Comparison of ENCODE assay signal across 8 mouse cellular contexts in genomic region chr11:94213735-94214594, GRCm38 (mm10). TPM values are rescaled to one million over a fixed set of nuclear protein-coding genes. Genes with fewer than 3 reads are reported as not detected.
DNase-seq lines count a peak whose midpoint lies in the region; ATAC-seq lines count a peak whose summit lies in the region.

No protein-coding gene starts in this region.

- H3K36me3 ChIP-seq in intestine, embryonic 16.5 days (ENCODE audit: control insufficient read depth, insufficient read depth, low read length), result peaks cover 7% of the 10 kb centered on the region; the same call in 1 of the 2 replicates
- peaks cover 12% of the 10 kb centered on the region; the same call in 1 of the 2 replicates for H3K36me3 ChIP-seq in neural tube, embryonic 14.5 days (ENCODE audit: control insufficient read depth, insufficient read depth, low read length)

- H3K9me3 ChIP-seq in intestine, embryonic 16.5 days (ENCODE audit: control insufficient read depth, low read length), result no peaks in the 10 kb centered on the region
- no peaks in the 10 kb centered on the region for H3K9me3 ChIP-seq in neural tube, embryonic 14.5 days (ENCODE audit: control insufficient read depth, low read length)

- no peaks in the 10 kb centered on the region for H3K27me3 ChIP-seq in intestine, embryonic 16.5 days (replicated peaks; ENCODE audit: control insufficient read depth, insufficient read depth, low read length)
- H3K27me3 ChIP-seq in neural tube, embryonic 14.5 days (ENCODE audit: control insufficient read depth, insufficient read depth, low read length), result no peaks in the 10 kb centered on the region

- H3K4me2 ChIP-seq in intestine, embryonic 16.5 days (ENCODE audit: low read depth, low read length), result peak overlapping the region; percentile 26
- peak overlapping the region; percentile 60 for H3K4me2 ChIP-seq in neural tube, embryonic 14.5 days (ENCODE audit: low read depth, low read length)

- peak; percentile 51 for DNase-seq in cerebellum, adult 11 months
- DNase-seq in cerebellum, adult 8-10 months, result no peak
- peak; percentile 50 to 54 for DNase-seq in right cerebral cortex, postnatal 10 days (ENCODE audit: low spot score in 2 of 2)
- DNase-seq in right cerebral cortex, adult 2 months (ENCODE audit: low spot score in 2 of 2), result no peak
- DNase-seq in right cerebral cortex, postnatal 4 days, result no peak

- WGBS in intestine, embryonic 16.5 days, result 88% methylated on average over 29 of the region's 29 CpGs
- WGBS in neural tube, embryonic 14.5 days, result 66% methylated on average over 29 of the region's 29 CpGs

- H3K9ac ChIP-seq in intestine, embryonic 16.5 days (ENCODE audit: low read depth, low read length), result peak overlapping the region; percentile 39
- peak overlapping the region; percentile 47 for H3K9ac ChIP-seq in neural tube, embryonic 14.5 days (replicated peaks; ENCODE audit: low read depth, low read length)

- H3K27ac ChIP-seq in intestine, embryonic 16.5 days (ENCODE audit: low read length), result peak overlapping the region; percentile 6; the same call in 1 of the 2 replicates
- H3K27ac ChIP-seq in neural tube, embryonic 14.5 days (ENCODE audit: low read depth, low read length), result no peak overlapping the region

- H3K4me3 ChIP-seq in intestine, embryonic 16.5 days (ENCODE audit: low read length), result peak overlapping the region; percentile 28
- peak overlapping the region; percentile 97 for H3K4me3 ChIP-seq in neural tube, embryonic 14.5 days (ENCODE audit: low read depth, low read length)

- ATAC-seq in intestine, embryonic 16.5 days, result no peak
- no peak for ATAC-seq in neural tube, embryonic 14.5 days (ENCODE audit: low read depth)
- no peak for ATAC-seq in inflammation-experienced regulatory T-cells, adult 6 months

- H3K4me1 ChIP-seq in intestine, embryonic 16.5 days (ENCODE audit: control insufficient read depth, insufficient read depth, low read length), result peaks cover 3% of the 10 kb centered on the region
- peaks cover 20% of the 10 kb centered on the region for H3K4me1 ChIP-seq in neural tube, embryonic 14.5 days (ENCODE audit: control insufficient read depth, insufficient read depth, low read length)

RNA-seq across cellular contexts. Expression of gene Tob1, which starts 2.7 kb away (rescaled TPM):
- polyA plus RNA-seq in intestine, embryonic 16.5 days (2015; fragmentation: Nextera tagmentation; extraction: Ambion mirVana), result 39.8 and 50.1 TPM in 2 replicates
- polyA plus RNA-seq in neural tube, embryonic 14.5 days (2014; fragmentation: Nextera tagmentation; extraction: Ambion mirVana), result 27.9 and 31.1 TPM in 2 replicates
- polyA plus RNA-seq in inflammation-experienced regulatory T-cells, adult 6 months (2017; shearing (Covaris generic)), result 1 to 10 TPM; 4.3 to 6.7 (median 5.3) TPM

RNA-seq across cellular contexts. Expression of gene Wfikkn2, which starts 31.8 kb away (rescaled TPM):
- 1.8 and 2.2 TPM in 2 replicates for polyA plus RNA-seq in intestine, embryonic 16.5 days (2015; fragmentation: Nextera tagmentation; extraction: Ambion mirVana)
- polyA plus RNA-seq in neural tube, embryonic 14.5 days (2014; fragmentation: Nextera tagmentation; extraction: Ambion mirVana), result 0.24 and 1.8 TPM in 2 replicates
- 1 to 10 TPM in 2 of 3 experiments, under 1 TPM in 1; 0.10 to 1.5 (median 1.2) TPM for polyA plus RNA-seq in inflammation-experienced regulatory T-cells, adult 6 months (2017; shearing (Covaris generic))

Comparison
In these comparisons a context has a peak if more than half of its experiments do, and no peak if none do; other contexts are left out.
1. DNase-seq: peak in cerebellum, adult 11 months (single experiment) and right cerebral cortex, postnatal 10 days (2 of 2); none in cerebellum, adult 8-10 months (single experiment), right cerebral cortex, adult 2 months (0 of 2) and right cerebral cortex, postnatal 4 days (single experiment).